Mouse (Mus musculus) layer of hippocampus, adult 2 months (tissue): ENCODE data around the gene Slc25a34. TPM values are rescaled to one million over a fixed set of nuclear protein-coding genes. Genes with fewer than 3 reads are reported as not detected.

Experiments used
- DNase-seq, 2 experiments: peaks; one replicate each; pipeline ENCODE4 v3.0.0; 2022; ENCODE audit warnings: low spot score in 2 of 2
- H3K27ac ChIP-seq: fragments of 200-600 bp; 2 replicates; pipeline ENCODE4 v1.8.1; 2022
- H3K4me3 ChIP-seq: fragments of 200-600 bp; 2 replicates; pipeline ENCODE4 v1.8.1; 2022; ENCODE audit warnings: mild to moderate bottlenecking
- CTCF ChIP-seq: fragments of 200-600 bp; conservative IDR thresholded peaks from 2 replicates; pipeline ENCODE4 v1.8.1; 2022; ENCODE audit warnings: antibody characterized with exemption, mild to moderate bottlenecking, moderate library complexity
- total RNA-seq, 2 experiments: library from RNA; stranded (reverse); gene quantifications; 2 replicates each; pipeline ENCODE4 v1.2.3; 2021

Slc25a34 gene
- total RNA-seq, 2 experiments from 2014 or later: 1.6 to 3.6 TPM

- Histone ChIP-seq H3K4me3 (no peak overlapping the region), H3K27ac (no peak overlapping the region)
- TF ChIP-seq CTCF: no peak
- DNase-seq: no peak
Observed at GRCm38 (mm10) chr4:141578833-141579232, 44.8 kb downstream of the Slc25a34 start.

DNA sequence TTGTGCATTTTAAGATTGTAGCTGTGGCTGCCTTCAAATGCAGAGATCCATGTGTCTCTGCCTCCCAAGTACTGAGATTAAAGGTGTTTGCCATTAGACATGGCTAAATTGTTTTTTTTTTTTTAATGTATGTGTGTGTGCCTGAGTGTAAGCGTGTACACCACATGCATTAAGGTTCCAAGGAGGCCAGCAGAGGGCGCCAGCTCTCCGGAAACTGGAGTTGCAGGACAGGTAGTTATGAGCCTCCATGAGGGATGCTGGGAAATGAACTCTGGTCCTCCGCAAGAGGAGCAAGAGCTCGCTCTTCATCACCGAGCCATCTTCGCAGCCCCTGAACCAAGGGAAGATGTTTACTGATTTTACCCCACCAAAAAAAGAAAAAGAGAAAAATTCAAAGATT, 46.7 kb downstream of the Slc25a34 start:
- H3K4me3 ChIP-seq: no peak overlapping the region
- no peak overlapping the region for H3K27ac ChIP-seq
- TF ChIP-seq CTCF: no peak; the same call in 1 of the 2 replicates
- no peak for DNase-seq

GRCm38 (mm10) chr4:141576404-141576803, 47.2 kb downstream of the Slc25a34 start:
- no peak for DNase-seq
- H3K27ac ChIP-seq: no peak overlapping the region
- no peak for TF ChIP-seq CTCF
- H3K4me3 ChIP-seq: no peak overlapping the region

GRCm38 (mm10) chr4:141574789-141575702, 48.6 kb downstream of the Slc25a34 start:
- H3K4me3 ChIP-seq: no peak overlapping the region; the same call in 1 of the 2 replicates
- peak; percentile 73 to 88 for DNase-seq
- peak; percentile 99 for TF ChIP-seq CTCF
- H3K27ac ChIP-seq: no peak overlapping the region; the same call in 1 of the 2 replicates

- no peak for DNase-seq
- no peak overlapping the region for H3K4me3 ChIP-seq
Observed at GRCm38 (mm10) chr4:141573359-141573966, 50.2 kb downstream of the Slc25a34 start.

DNA sequence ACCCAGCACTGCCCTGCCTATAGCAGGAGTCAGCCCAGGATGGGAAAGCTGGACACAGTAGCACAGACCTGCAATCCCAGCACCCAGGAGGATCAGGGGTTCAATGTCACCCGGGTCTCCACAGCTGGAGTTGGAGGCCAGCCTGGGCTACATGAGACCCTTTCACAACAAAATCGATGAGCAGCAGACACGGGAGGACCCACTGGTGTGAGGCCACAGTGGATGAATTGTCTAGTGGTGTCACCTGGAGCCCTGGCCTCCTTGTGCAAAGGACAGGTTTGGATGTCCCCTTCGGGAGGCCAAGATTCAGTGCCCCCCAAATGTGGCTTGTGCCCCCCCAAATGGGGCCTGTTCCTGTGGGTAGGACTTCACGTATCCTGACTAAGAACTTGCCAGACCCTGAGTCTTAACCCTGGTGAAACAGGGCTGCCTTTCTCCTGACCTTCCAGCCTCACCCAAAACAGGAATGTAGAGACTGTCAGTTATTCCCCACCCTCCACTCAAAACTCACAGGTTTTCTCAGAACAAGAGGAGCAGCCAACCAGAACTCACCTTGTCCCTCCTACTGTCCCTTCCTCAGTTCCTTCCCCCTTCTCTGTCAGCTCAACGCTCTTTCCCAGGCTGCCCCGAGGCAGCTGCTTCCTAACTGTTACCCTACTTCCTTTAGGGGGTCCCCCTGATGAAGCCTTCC, 50.8 kb downstream of the Slc25a34 start:
- H3K4me3 ChIP-seq: no peak overlapping the region
- DNase-seq: no peak
- TF ChIP-seq CTCF: no peak
- H3K27ac ChIP-seq: no peak overlapping the region

More at GRCm38 (mm10) chr4:141573359-141573966, 50.2 kb downstream of the Slc25a34 start:
- TF ChIP-seq CTCF: no peak; the same call in 1 of the 2 replicates
- no peak overlapping the region for H3K27ac ChIP-seq

DNA sequence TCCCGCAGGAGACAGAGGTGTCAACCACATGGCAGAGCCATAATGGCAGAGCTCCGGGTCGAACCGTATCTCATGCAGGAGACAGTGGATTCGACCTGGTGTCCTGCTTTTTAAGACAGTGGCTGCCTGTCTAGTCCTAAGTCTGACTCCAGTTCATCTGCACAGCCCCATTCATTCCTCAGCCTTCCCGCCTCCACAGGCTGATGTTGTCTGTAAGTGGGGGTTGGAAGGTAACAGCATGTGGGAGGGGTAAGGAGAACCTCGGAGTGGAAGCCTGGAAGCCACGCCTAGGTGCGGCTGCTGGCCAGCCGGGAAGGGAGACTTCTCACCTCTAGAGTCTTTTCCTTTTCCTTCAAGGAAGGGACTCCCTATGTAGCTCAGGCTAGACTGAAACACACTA, 51.7 kb downstream of the Slc25a34 start:
- H3K27ac ChIP-seq: no peak overlapping the region
- H3K4me3 ChIP-seq: no peak overlapping the region
- no peak for DNase-seq
- TF ChIP-seq CTCF: no peak

DNA sequence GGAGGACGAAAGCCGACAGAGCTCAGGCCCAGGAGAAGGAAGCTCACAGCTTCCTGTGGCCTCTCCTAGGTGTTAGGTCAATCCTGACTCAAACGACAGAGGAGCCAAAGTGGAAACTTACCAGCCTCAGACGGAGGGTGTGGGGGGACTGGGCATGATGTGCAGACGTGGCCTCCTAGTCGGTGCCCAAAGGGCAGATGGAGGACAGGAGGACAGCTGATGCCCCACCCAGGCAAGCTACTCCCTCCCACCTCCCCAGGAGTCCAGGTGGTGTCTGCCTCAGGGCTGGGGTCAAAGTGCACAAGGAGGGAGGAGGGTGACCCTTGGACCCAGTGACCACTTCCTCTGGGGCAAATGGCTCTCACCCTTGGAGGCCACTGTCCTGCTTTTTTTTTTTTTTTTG, 52.3 kb downstream of the Slc25a34 start:
- no peak for DNase-seq
- no peak for TF ChIP-seq CTCF
- H3K27ac ChIP-seq: no peak overlapping the region
- no peak overlapping the region for H3K4me3 ChIP-seq

GRCm38 (mm10) chr4:141570821-141571220, 52.8 kb downstream of the Slc25a34 start:
- Histone ChIP-seq H3K27ac (no peak overlapping the region), H3K4me3 (no peak overlapping the region)
- no peak for DNase-seq
- TF ChIP-seq CTCF: no peak

- 0 out of 2 replicates have a peak overlapping the region, but pooled peaks have one; percentile 18 for H3K27ac ChIP-seq
- no peak for TF ChIP-seq CTCF
- H3K4me3 ChIP-seq: no peak overlapping the region
- DNase-seq: no peak
Observed at GRCm38 (mm10) chr4:141570004-141570403, 53.6 kb downstream of the Slc25a34 start.

GRCm38 (mm10) chr4:141568966-141569365, 54.7 kb downstream of the Slc25a34 start:
- Histone ChIP-seq H3K4me3 (no peak overlapping the region), H3K27ac (no peak overlapping the region)
- DNase-seq: no peak
- no peak for TF ChIP-seq CTCF

Other genes with a start within 250 kb of the Slc25a34 start
- not detected for gene Clcnka, start 225.1 kb downstream of the Slc25a34 start, total RNA-seq
- not detected for gene Clcnkb, start 207.8 kb downstream of the Slc25a34 start, total RNA-seq
- under 1 TPM in 1 of 2 experiments, not detected in 1; 0.12 TPM for gene Hspb7, start 203.0 kb downstream of the Slc25a34 start, total RNA-seq
- 1 to 10 TPM; 4.1 to 5.3 TPM for gene Srarp, start 187.7 kb downstream of the Slc25a34 start, total RNA-seq
- 10 to 100 TPM; 33.8 to 34.6 TPM for gene Zbtb17, start 179.2 kb downstream of the Slc25a34 start, total RNA-seq
- 10 to 100 TPM; 56.0 to 68.1 TPM for gene Spen, start 85.2 kb downstream of the Slc25a34 start, total RNA-seq
- under 1 TPM; 0.47 to 0.90 TPM for gene Fblim1, start 17.7 kb downstream of the Slc25a34 start, total RNA-seq
- gene Tmem82, start 5.2 kb downstream of the Slc25a34 start, total RNA-seq: under 1 TPM; 0.37 to 0.56 TPM
- gene Plekhm2, start 41.1 kb upstream of the Slc25a34 start, total RNA-seq: 10 to 100 TPM; 74.1 to 80.6 TPM
- gene Rsc1a1, start 61.8 kb upstream of the Slc25a34 start, total RNA-seq: not detected
- gene Ddi2, start 99.6 kb upstream of the Slc25a34 start, total RNA-seq: 10 to 100 TPM; 42.8 to 50.1 TPM
- not detected for gene Agmat, start 122.9 kb upstream of the Slc25a34 start, total RNA-seq
- 10 to 100 TPM; 45.3 to 45.4 TPM for gene Dnajc16, start 167.1 kb upstream of the Slc25a34 start, total RNA-seq
- 10 to 100 TPM; 25.2 to 25.6 TPM for gene Casp9, start 169.8 kb upstream of the Slc25a34 start, total RNA-seq
- gene Cela2a, start 202.3 kb upstream of the Slc25a34 start, total RNA-seq: not detected
- gene Ctrc, start 222.5 kb upstream of the Slc25a34 start, total RNA-seq: not detected